Mouse (Mus musculus) Patski (cell line): ENCODE results near the gene Hist2h3c1. TPM values are rescaled to one million over a fixed set of nuclear protein-coding genes. Genes with fewer than 3 reads are reported as not detected.
"Not testable (repeated sequence)": the region's sequence is repeated elsewhere in the genome, so short reads cannot be mapped to it uniquely, and the experiment has no call there.

Experiments used
- ATAC-seq: fragments of 100-300 bp; one replicate; pipeline ENCODE4 v1.8.0; 2021
- CTCF ChIA-PET: fragments of 350-600 bp; sonication (Branson Sonifier 250); formaldehyde crosslinking; loops from one replicate; lab custom pipeline; 2022; ENCODE audit warnings: inconsistent platforms; lab: Charles Lee
- POLR2A ChIA-PET: fragments of 350-600 bp; sonication (Branson Sonifier 250); formaldehyde crosslinking; loops from one replicate; lab custom pipeline; 2022; ENCODE audit warnings: antibody characterized with exemption, inconsistent platforms; lab: Charles Lee
- DNase-seq: peaks from one replicate; pipeline ENCODE4 v3.0.0-alpha.2; 2011; ENCODE audit warnings: low read depth, low spot score
- H3K27me3 ChIP-seq: fragments of 371-371 bp; one replicate; pipeline ENCODE4 v1.5.1; 2021
- CTCF ChIP-seq: fragments of 100-300 bp; IDR thresholded peaks from one replicate; pipeline ENCODE4 v1.5.1; 2021
- in situ Hi-C: fragments of 300-500 bp; cut with MboI; formaldehyde crosslinking; loops from 3 replicates; pipeline ENCODE4 v1.11.1; 2018; ENCODE audit warnings: low pct_unique_long_range_greater_than_20kb, mixed read lengths
- polyA plus RNA-seq: library from polyadenylated mRNA; unstranded; gene quantifications from one replicate; pipeline ENCODE4 v1.2.3, GENCODE M21; 2021

The Hist2h3c1 gene
- polyA plus RNA-seq, 1 experiment from 2014 or later = not detected

- no peaks in the 10 kb centered on the region for H3K27me3 ChIP-seq
- ATAC-seq (no peak), DNase-seq (no peak)
- ChIA-PET CTCF (interaction anchor here (0.7 to 3.2 kb wide), 25 partner anchors 8 to 303 kb away, joined by 3 to 26 read pairs (median 4); partner anchors contain the start of genes Bola1, Hist2h2ab, Hist2h2bb and Hist2h3b), POLR2A (interaction anchor here (0.6 to 1.2 kb wide), 4 partner anchors 8 to 61 kb away, joined by 3 to 5 read pairs (median 4); partner anchors contain the start of gene Hist2h2bb)
- TF ChIP-seq CTCF = no peak
- in situ Hi-C loops = no loop called here
Measured at GRCm38 (mm10) chr3:96277428-96277799, 30.9 kb downstream of the Hist2h3c1 start.

GRCm38 (mm10) chr3:96277800-96278624 lies 31.5 kb downstream of the Hist2h3c1 start:
- DNase-seq (no peak), ATAC-seq (peak; percentile 60)
- in situ Hi-C loops = no loop called here
- POLR2A ChIA-PET = interaction anchor here (1.0 to 1.2 kb wide), 3 partner anchors 9 to 56 kb away, joined by 3 to 5 read pairs (median 3); partner anchors contain the start of gene Hist2h2bb
- no peaks in the 10 kb centered on the region for H3K27me3 ChIP-seq
- peak; percentile 95 for TF ChIP-seq CTCF
- CTCF ChIA-PET = interaction anchor here (0.7 to 3.2 kb wide), 29 partner anchors 9 to 302 kb away, joined by 3 to 26 read pairs (median 4); partner anchors contain the start of genes Bola1, Hist2h2ab, Hist2h2bb and Hist2h3b

DNA sequence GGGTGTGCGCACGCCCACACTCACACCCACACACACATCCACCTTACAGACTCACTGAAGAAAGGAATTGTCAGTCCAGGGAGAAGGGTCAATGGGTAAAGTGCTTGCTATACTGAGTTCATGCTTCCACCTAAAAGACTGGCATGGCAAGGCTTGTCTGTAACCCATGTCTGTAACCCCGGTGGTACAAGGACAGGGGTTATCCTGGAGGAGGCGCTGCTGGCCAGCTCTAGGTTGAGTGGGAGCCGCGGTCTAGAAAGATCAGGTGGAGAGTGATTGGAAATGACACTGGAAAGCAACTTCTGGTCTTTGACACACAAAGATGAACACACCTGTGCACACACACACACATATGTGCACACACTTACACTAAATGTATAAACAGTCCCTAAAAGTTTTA lies 34.2 kb downstream of the Hist2h3c1 start:
- no peaks in the 10 kb centered on the region for H3K27me3 ChIP-seq
- TF ChIP-seq CTCF = peak; percentile 14
- in situ Hi-C loops = loop anchor here (5.0 to 10.0 kb wide), 3 partner anchors 42 to 224 kb away; no protein-coding TSS in a partner anchor
- no peak for ATAC-seq
- no peak for DNase-seq
- POLR2A ChIA-PET = no interaction called here
- CTCF ChIA-PET = no interaction called here

DNA sequence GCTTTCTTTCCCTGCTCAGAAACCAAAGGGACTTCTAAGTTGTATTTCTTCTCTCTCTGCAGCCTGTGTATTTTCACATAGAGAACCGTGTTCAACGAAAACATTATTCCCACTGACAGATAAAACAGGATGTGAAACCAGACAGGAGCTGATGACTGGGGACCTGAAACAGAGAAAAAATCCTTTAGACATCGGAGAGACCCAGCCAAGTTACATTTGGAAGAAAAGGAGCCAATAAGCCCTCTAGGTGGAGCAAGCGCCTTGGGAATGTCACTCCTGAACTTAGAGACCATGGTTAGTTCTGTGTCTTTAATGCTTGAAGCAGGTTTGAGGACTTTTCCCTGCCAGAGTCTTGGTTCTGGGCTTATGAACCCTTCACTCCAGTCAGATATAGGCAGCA lies 38.0 kb downstream of the Hist2h3c1 start:
- DNase-seq = no peak
- no peak for ATAC-seq

DNA sequence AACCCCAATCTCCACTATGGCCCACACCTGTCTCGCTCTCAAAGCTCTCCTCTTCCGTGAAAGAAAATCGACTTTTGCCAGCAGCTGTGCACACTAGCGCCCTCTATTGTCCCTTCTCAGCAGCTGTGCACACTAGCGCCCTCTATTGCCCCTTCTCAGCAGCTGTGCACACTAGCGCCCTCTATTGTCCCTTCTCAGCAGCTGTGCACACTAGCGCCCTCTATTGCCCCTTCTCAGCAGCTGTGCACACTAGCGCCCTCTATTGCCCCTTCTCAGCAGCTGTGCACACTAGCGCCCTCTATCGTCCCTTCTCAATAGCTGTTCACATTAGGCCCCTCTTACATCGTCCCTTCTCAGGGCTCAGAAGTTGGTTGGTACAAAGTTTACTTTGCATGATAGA lies 40.8 kb downstream of the Hist2h3c1 start:
- in situ Hi-C loops = loop anchor here (10.0 kb wide), 1 partner anchor 217 kb away; no protein-coding TSS in a partner anchor
- DNase-seq, H3K27me3 ChIP-seq, ATAC-seq, POLR2A ChIA-PET: not testable (repeated sequence)
- CTCF ChIA-PET = interaction anchor here (0.7 to 2.8 kb wide), 14 partner anchors 9 to 255 kb away, joined by 3 to 26 read pairs (median 4); no protein-coding TSS in a partner anchor
- peak; percentile 87 for TF ChIP-seq CTCF

More for the DNA sequence above, 38.0 kb downstream of the Hist2h3c1 start:
- TF ChIP-seq CTCF = peak; percentile 68
- ChIA-PET CTCF (interaction anchor here (0.9 to 3.5 kb wide), 8 partner anchors 14 to 218 kb away, joined by 3 to 20 read pairs (median 4); partner anchors contain the start of gene Hist2h2bb), POLR2A (interaction anchor here (1.4 kb wide), 1 partner anchor 11 kb away, joined by 4 read pairs; no protein-coding TSS in a partner anchor)
- in situ Hi-C loops = loop anchor here (5.0 to 10.0 kb wide), 3 partner anchors 38 to 220 kb away; no protein-coding TSS in a partner anchor
- H3K27me3 ChIP-seq = no peaks in the 10 kb centered on the region

DNA sequence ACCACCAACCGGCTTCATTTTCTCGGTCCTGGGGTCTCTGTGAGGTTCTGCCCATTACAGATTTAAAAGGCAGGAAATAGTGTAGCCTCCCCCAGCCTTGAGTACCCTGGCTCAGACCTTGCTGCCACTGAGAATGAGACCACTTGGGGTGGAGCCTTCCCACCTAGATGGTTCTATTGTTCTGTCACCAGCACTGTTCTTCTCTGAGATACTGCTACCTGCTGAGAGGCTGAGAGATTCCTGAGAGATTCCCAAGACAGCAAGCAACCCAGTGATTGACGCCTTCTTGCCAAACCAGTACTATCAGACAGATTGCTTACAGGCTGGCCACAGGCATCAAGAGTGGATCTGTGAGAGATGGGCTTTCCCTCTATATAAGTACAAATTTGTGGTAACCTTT lies 42.7 kb downstream of the Hist2h3c1 start:
- DNase-seq (no peak), ATAC-seq (no peak)
- ChIA-PET CTCF (interaction anchor here (1.1 to 1.9 kb wide), 2 partner anchors 9 to 11 kb away, joined by 4 to 7 read pairs; no protein-coding TSS in a partner anchor), POLR2A (no interaction called here)
- H3K27me3 ChIP-seq = no peaks in the 10 kb centered on the region
- in situ Hi-C loops = loop anchor here (10.0 kb wide), 1 partner anchor 216 kb away; no protein-coding TSS in a partner anchor
- TF ChIP-seq CTCF = no peak

- in situ Hi-C loops, CTCF ChIA-PET, H3K27me3 ChIP-seq, ATAC-seq, DNase-seq: not testable (repeated sequence)
- POLR2A ChIA-PET = interaction anchor here (1.5 kb wide), 1 partner anchor 38 kb away, joined by 3 read pairs; no protein-coding TSS in a partner anchor
Measured at GRCm38 (mm10) chr3:96290727-96291126, 44.2 kb downstream of the Hist2h3c1 start.

DNA sequence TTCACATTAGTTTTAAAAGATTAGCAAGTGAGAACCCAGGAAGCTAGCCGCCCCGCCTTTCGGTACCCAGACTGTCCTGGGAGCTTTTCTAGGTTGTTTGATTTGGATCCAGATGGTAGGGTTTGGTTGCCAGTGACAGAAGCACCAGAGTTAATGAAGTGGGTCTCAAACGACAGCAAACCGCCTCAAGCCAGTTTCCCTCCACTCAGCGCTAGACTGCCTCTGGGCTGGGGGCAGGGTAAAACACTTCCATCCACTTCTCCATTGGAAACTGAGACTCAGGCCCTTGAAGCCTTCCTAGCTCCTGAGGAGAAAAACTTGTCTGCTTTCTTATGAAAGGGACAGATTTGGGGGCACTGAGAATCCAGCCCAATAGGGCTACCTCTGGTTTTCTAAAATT lies 46.2 kb downstream of the Hist2h3c1 start:
- ATAC-seq = no peak
- ChIA-PET CTCF (no interaction called here), POLR2A (no interaction called here)
- H3K27me3 ChIP-seq = no peaks in the 10 kb centered on the region
- in situ Hi-C loops = no loop called here
- no peak for TF ChIP-seq CTCF
- no peak for DNase-seq

- no peak for ATAC-seq
- in situ Hi-C loops = no loop called here
Measured at GRCm38 (mm10) chr3:96293368-96293767, 46.9 kb downstream of the Hist2h3c1 start.

GRCm38 (mm10) chr3:96293787-96294186 lies 47.3 kb downstream of the Hist2h3c1 start, which contains the start of gene Fcgr1:
TSS of gene Fcgr1 (minus strand) at chr3:96293969.
- no peak for ATAC-seq
- TF ChIP-seq CTCF = no peak
- no peak for DNase-seq
- H3K27me3 ChIP-seq = no peaks in the 10 kb centered on the region
- ChIA-PET CTCF (no interaction called here), POLR2A (interaction anchor here (0.7 kb wide), 1 partner anchor 32 kb away, joined by 3 read pairs; no protein-coding TSS in a partner anchor)
- in situ Hi-C loops = no loop called here

More at GRCm38 (mm10) chr3:96293368-96293767, 46.9 kb downstream of the Hist2h3c1 start:
- CTCF ChIA-PET = no interaction called here
- no peak for DNase-seq
- TF ChIP-seq CTCF = no peak
- POLR2A ChIA-PET = no interaction called here
- H3K27me3 ChIP-seq = no peaks in the 10 kb centered on the region

Other genes with a start within 250 kb of the Hist2h3c1 start
- gene Vps45, start 188.2 kb upstream of the Hist2h3c1 start, polyA plus RNA-seq = 36.2 TPM
- 45.3 TPM for gene Otud7b, start 142.2 kb upstream of the Hist2h3c1 start, polyA plus RNA-seq
- gene Mtmr11, start 84.7 kb upstream of the Hist2h3c1 start, polyA plus RNA-seq = 104 TPM
- gene Sf3b4, start 74.4 kb upstream of the Hist2h3c1 start, polyA plus RNA-seq = 119 TPM
- 13.8 TPM for gene Sv2a, start 65.5 kb upstream of the Hist2h3c1 start, polyA plus RNA-seq
- gene Bola1, start 27.0 kb upstream of the Hist2h3c1 start, polyA plus RNA-seq = 55.3 TPM
- gene Hist2h2ab, start 26.8 kb upstream of the Hist2h3c1 start, polyA plus RNA-seq = 1.0 TPM
- 3.4 TPM for gene Hist2h2ac, start 25.8 kb upstream of the Hist2h3c1 start, polyA plus RNA-seq
- 5.6 TPM for gene Hist2h2be, start 25.6 kb upstream of the Hist2h3c1 start, polyA plus RNA-seq
- gene Hist2h3c2, start 7.6 kb upstream of the Hist2h3c1 start, polyA plus RNA-seq = 3.7 TPM
- gene Hist2h2aa2, start 6.4 kb upstream of the Hist2h3c1 start, polyA plus RNA-seq = 13.1 TPM
- gene Hist2h2aa1, start 1.2 kb upstream of the Hist2h3c1 start, polyA plus RNA-seq = 8.0 TPM
- 0.72 TPM for gene Hist2h4, start 16.6 kb downstream of the Hist2h3c1 start, polyA plus RNA-seq
- 0.83 TPM for gene Hist2h3b, start 22.0 kb downstream of the Hist2h3c1 start, polyA plus RNA-seq
- gene Hist2h2bb, start 23.1 kb downstream of the Hist2h3c1 start, polyA plus RNA-seq = 8.0 TPM
- 0.50 TPM for gene Fcgr1, start 47.3 kb downstream of the Hist2h3c1 start, polyA plus RNA-seq
- not detected for gene BC107364, start 205.6 kb downstream of the Hist2h3c1 start, polyA plus RNA-seq